Mouse (Mus musculus) hindbrain, embryonic 14.5 days (tissue): ENCODE measurements around the gene Dnah2. TPM values are rescaled to one million over a fixed set of nuclear protein-coding genes. Genes with fewer than 3 reads are reported as not detected.

Experiments
- ATAC-seq: fragments of 200-750 bp; cut with Nextera tagmentation; 2 replicates; pipeline ENCODE4 v1.8.0; 2017; ENCODE audit warnings: moderate number of reproducible peaks, mild to moderate bottlenecking, moderate TSS enrichment, moderate library complexity; ENCODE audit not compliant: low FRiP score
- DNase-seq: peaks from one replicate; pipeline ENCODE4 v3.0.0-alpha.2; 2015; ENCODE audit warnings: low spot score
- H3K27ac ChIP-seq: fragments of 300-500 bp; sonication (generic); 2 replicates; pipeline ENCODE4 v1.5.1; 2014; ENCODE audit warnings: mild to moderate bottlenecking, moderate library complexity
- H3K27me3 ChIP-seq: fragments of 300-500 bp; sonication (generic); 2 replicates; pipeline ENCODE4 v1.6.1; 2014; ENCODE audit warnings: mild to moderate bottlenecking, low read length, mixed read lengths; ENCODE audit not compliant: control insufficient read depth, insufficient read depth
- H3K36me3 ChIP-seq: fragments of 300-500 bp; sonication (generic); replicated peaks from 2 replicates; pipeline ENCODE4 v1.6.1; 2014; ENCODE audit not compliant: control insufficient read depth, insufficient read depth
- H3K4me1 ChIP-seq: fragments of 300-500 bp; sonication (generic); replicated peaks from 2 replicates; pipeline ENCODE4 v1.6.1; 2014; ENCODE audit warnings: antibody characterized with exemption, low read length, mixed read lengths; ENCODE audit not compliant: control insufficient read depth, insufficient read depth
- H3K4me2 ChIP-seq: fragments of 300-500 bp; sonication (generic); replicated peaks from 2 replicates; pipeline ENCODE4 v1.6.1; 2014; ENCODE audit warnings: mild to moderate bottlenecking, moderate library complexity
- H3K4me3 ChIP-seq: fragments of 300-500 bp; sonication (generic); replicated peaks from 2 replicates; pipeline ENCODE4 v1.5.1; 2014; ENCODE audit warnings: mild to moderate bottlenecking, low read length
- H3K9ac ChIP-seq: fragments of 300-500 bp; sonication (generic); 2 replicates; pipeline ENCODE4 v1.6.1; 2014
- H3K9me3 ChIP-seq: fragments of 300-500 bp; sonication (generic); 2 replicates; pipeline ENCODE4 v1.6.1; 2016; ENCODE audit warnings: low read length; ENCODE audit not compliant: control insufficient read depth
- WGBS: fragments of 180-500 bp; shearing (Covaris S2); extraction: QIAGEN DNeasy Blood & Tissue Kit; methylation state at CpG from one replicate; pipeline ENCODE4 v1.1.7; 2014; 5-methylcytosine and 5-hydroxymethylcytosine counted together
- polyA plus RNA-seq: library from polyadenylated mRNA; unstranded; fragments of >200 nt; fragmentation: Nextera tagmentation; extraction: Ambion mirVana; gene quantifications from 2 replicates; pipeline ENCODE4 v1.2.1, GENCODE M21; 2014

Dnah2 gene
- polyA plus RNA-seq, 1 experiment from 2014 or later = 4.9 TPM

- Histone ChIP-seq H3K9me3 (no peaks in the 10 kb centered on the region), H3K9ac (no peak overlapping the region), H3K4me1 (no peaks in the 10 kb centered on the region), H3K36me3 (no peaks in the 10 kb centered on the region), H3K4me2 (no peak overlapping the region), H3K27ac (no peak overlapping the region), H3K4me3 (no peak overlapping the region), H3K27me3 (no peaks in the 10 kb centered on the region)
- WGBS = 46% methylated on average over 3 of the region's 3 CpGs
- ATAC-seq = no peak
- no peak for DNase-seq
These were observed 111.6 kb downstream of the Dnah2 start for GRCm38 (mm10) chr11:69437291-69437690.

GRCm38 (mm10) chr11:69433189-69433588 lies 115.7 kb downstream of the Dnah2 start:
- Histone ChIP-seq H3K4me2 (no peak overlapping the region), H3K36me3 (no peaks in the 10 kb centered on the region), H3K27ac (no peak overlapping the region), H3K9ac (no peak overlapping the region), H3K4me3 (no peak overlapping the region), H3K27me3 (no peaks in the 10 kb centered on the region), H3K4me1 (no peaks in the 10 kb centered on the region), H3K9me3 (no peaks in the 10 kb centered on the region)
- ATAC-seq (no peak), DNase-seq (no peak)
- 61% methylated on average over 6 of the region's 6 CpGs for WGBS

- Histone ChIP-seq H3K27me3 (no peaks in the 10 kb centered on the region), H3K4me3 (no peak overlapping the region), H3K9ac (no peak overlapping the region), H3K4me2 (no peak overlapping the region), H3K27ac (no peak overlapping the region), H3K4me1 (no peaks in the 10 kb centered on the region), H3K9me3 (no peaks in the 10 kb centered on the region), H3K36me3 (no peaks in the 10 kb centered on the region)
- 70% methylated on average over 11 of the region's 11 CpGs for WGBS
- no peak for DNase-seq
- ATAC-seq = no peak
These were observed 116.3 kb downstream of the Dnah2 start for GRCm38 (mm10) chr11:69432640-69432982.

- Histone ChIP-seq H3K4me3 (no peak overlapping the region), H3K36me3 (no peaks in the 10 kb centered on the region), H3K9me3 (no peaks in the 10 kb centered on the region), H3K4me1 (no peaks in the 10 kb centered on the region), H3K9ac (no peak overlapping the region), H3K27me3 (no peaks in the 10 kb centered on the region), H3K27ac (no peak overlapping the region), H3K4me2 (no peak overlapping the region)
- ATAC-seq (peak; percentile 65; the same call in 1 of the 2 replicates), DNase-seq (peak; percentile 86)
- 32% methylated on average over 11 of the region's 11 CpGs for WGBS
These were observed 116.9 kb downstream of the Dnah2 start for GRCm38 (mm10) chr11:69431829-69432639.

DNA sequence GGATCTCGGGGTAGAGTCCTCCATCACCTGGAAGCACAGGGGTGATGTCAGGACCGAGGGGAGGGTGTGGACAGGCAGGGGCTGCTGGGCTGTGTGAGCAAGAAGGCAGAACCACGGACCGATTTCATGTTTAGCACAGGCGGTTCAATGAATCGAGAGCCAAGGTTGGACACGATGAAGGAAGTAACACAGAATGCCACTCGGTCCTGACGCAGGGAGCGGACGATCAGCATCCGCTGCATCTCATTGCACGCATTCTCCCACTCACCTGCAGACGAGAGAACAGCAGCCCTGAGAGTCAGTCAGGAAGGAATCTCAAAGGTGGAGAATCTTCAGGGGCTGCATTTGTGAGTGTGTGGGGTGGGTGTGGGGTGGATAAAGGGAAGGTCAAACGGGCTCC lies 118.3 kb downstream of the Dnah2 start:
- Histone ChIP-seq H3K36me3 (no peaks in the 10 kb centered on the region), H3K4me2 (no peak overlapping the region), H3K4me3 (no peak overlapping the region), H3K9me3 (no peaks in the 10 kb centered on the region), H3K27me3 (no peaks in the 10 kb centered on the region), H3K27ac (no peak overlapping the region), H3K9ac (no peak overlapping the region), H3K4me1 (no peaks in the 10 kb centered on the region)
- no peak for DNase-seq
- 85% methylated on average over 15 of the region's 15 CpGs for WGBS
- no peak for ATAC-seq

DNA sequence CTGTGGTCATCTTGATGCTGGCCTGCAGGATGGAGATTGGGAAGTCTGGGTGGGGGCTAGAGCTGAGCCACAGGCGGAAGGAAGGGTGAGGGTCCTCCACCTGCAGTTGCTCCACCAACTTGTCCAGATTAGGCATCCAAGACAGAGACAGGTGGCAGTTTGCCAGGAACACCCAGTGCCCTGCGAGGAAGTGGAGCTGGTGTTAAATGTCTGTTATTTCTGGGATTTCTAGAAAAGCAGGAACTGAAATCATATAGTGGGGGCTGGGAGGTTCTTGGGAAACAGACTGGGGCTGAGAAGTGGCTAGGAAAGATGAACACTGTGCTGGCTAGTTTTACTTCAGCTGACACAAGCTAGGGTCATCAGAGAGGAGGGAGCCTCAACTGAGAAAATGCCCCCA lies 119.6 kb downstream of the Dnah2 start:
- no peak for DNase-seq
- Histone ChIP-seq H3K27me3 (no peaks in the 10 kb centered on the region), H3K4me3 (no peak overlapping the region), H3K27ac (no peak overlapping the region), H3K9ac (no peak overlapping the region), H3K36me3 (no peaks in the 10 kb centered on the region), H3K4me2 (no peak overlapping the region), H3K4me1 (no peaks in the 10 kb centered on the region), H3K9me3 (no peaks in the 10 kb centered on the region)
- no peak for ATAC-seq
- WGBS = 52% methylated on average over 2 of the region's 2 CpGs

GRCm38 (mm10) chr11:69428751-69429150 lies 120.2 kb downstream of the Dnah2 start:
- H3K27ac ChIP-seq = no peak overlapping the region
- H3K4me2 ChIP-seq = no peak overlapping the region
- whole genome bisulfite sequencing = 24% methylated on average over 4 of the region's 4 CpGs
- H3K9ac ChIP-seq = no peak overlapping the region
- no peaks in the 10 kb centered on the region for H3K27me3 ChIP-seq
- H3K4me1 ChIP-seq = no peaks in the 10 kb centered on the region
- ATAC-seq (no peak), DNase-seq (no peak)
- no peaks in the 10 kb centered on the region for H3K9me3 ChIP-seq
- H3K4me3 ChIP-seq = no peak overlapping the region
- H3K36me3 ChIP-seq = no peaks in the 10 kb centered on the region

DNA sequence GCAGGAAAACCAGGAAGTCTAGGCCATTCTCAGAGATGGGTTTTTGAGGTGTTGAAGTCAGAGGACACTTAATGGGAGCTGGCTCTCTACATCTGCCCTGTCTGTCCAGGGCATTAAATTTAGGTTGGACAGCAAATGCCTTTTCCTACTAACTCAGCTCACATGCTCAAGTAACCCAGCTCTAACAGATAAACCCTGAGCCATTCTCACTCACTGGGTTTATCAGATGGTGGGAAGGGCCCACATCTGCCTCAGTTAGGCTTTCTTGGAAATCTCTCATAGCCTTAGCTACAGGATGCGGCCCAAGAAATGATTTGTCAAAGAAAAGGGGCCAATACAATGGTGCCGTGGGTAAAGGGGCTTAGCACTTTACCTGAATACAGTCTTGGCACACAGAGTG lies 122.7 kb downstream of the Dnah2 start:
- 76% methylated on average over 2 of the region's 2 CpGs for WGBS

GRCm38 (mm10) chr11:69423885-69424284 lies 125.0 kb downstream of the Dnah2 start:
- no peaks in the 10 kb centered on the region for H3K36me3 ChIP-seq
- no peak overlapping the region for H3K27ac ChIP-seq
- H3K4me2 ChIP-seq = no peak overlapping the region
- no peak for DNase-seq
- peaks cover 16% of the 10 kb centered on the region; the same call in 1 of the 2 replicates for H3K4me1 ChIP-seq
- no peak overlapping the region for H3K4me3 ChIP-seq
- H3K9me3 ChIP-seq = no peaks in the 10 kb centered on the region
- no peak for ATAC-seq
- no peak overlapping the region for H3K9ac ChIP-seq
- WGBS = 78% methylated on average over 6 of the region's 6 CpGs
- H3K27me3 ChIP-seq = peaks cover 30% of the 10 kb centered on the region

More for the DNA sequence above, 122.7 kb downstream of the Dnah2 start:
- Histone ChIP-seq H3K4me2 (no peak overlapping the region), H3K9ac (no peak overlapping the region), H3K27ac (no peak overlapping the region), H3K4me3 (no peak overlapping the region), H3K9me3 (no peaks in the 10 kb centered on the region), H3K4me1 (no peaks in the 10 kb centered on the region), H3K36me3 (no peaks in the 10 kb centered on the region), H3K27me3 (peaks cover 20% of the 10 kb centered on the region)
- no peak for ATAC-seq
- no peak for DNase-seq

DNA sequence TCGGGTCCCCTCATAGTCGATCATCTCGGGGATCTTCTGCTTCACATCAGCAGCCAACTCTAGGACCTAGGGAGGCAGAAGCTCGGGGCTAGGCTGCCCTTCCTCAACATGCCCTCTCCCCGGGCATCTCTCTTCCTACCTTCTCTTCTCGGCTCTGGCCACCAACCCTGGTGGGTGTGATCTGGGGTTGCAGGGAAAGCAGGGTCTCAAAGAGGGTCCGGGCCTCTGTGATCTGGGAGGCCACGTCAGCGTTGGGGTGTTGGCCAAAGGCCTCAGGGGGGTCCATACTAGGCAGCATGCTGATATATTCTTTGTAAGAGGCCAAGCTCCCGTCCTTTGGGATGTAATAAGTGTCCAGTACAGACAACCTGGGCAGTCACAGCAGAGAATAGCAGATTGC lies 126.1 kb downstream of the Dnah2 start:
- 86% methylated on average over 10 of the region's 10 CpGs for WGBS
- peaks cover 20% of the 10 kb centered on the region for H3K4me1 ChIP-seq
- no peaks in the 10 kb centered on the region for H3K9me3 ChIP-seq
- no peak overlapping the region for H3K27ac ChIP-seq
- peaks cover 30% of the 10 kb centered on the region for H3K27me3 ChIP-seq
- no peaks in the 10 kb centered on the region for H3K36me3 ChIP-seq
- no peak for ATAC-seq
- H3K4me2 ChIP-seq = no peak overlapping the region
- no peak overlapping the region for H3K4me3 ChIP-seq
- H3K9ac ChIP-seq = no peak overlapping the region
- DNase-seq = no peak
